Mouse (Mus musculus) heart, adult 18-20 months (tissue): ENCODE data around the gene Kcnn1. TPM values are rescaled to one million over a fixed set of nuclear protein-coding genes. Genes with fewer than 3 reads are reported as not detected.

ENCODE experiments used
- DNase-seq, 2 experiments: peaks; one replicate each; pipeline ENCODE4 v3.0.0; 2021 to 2022; ENCODE audit warnings: mixed read lengths in 1 of 2
- total RNA-seq, 2 experiments: library from RNA; stranded (reverse); gene quantifications; 2 replicates each; pipeline ENCODE4 v1.2.3; 2021

Gene Kcnn1
- total RNA-seq, 2 experiments from 2014 or later = 13.7 to 14.4 TPM

DNA sequence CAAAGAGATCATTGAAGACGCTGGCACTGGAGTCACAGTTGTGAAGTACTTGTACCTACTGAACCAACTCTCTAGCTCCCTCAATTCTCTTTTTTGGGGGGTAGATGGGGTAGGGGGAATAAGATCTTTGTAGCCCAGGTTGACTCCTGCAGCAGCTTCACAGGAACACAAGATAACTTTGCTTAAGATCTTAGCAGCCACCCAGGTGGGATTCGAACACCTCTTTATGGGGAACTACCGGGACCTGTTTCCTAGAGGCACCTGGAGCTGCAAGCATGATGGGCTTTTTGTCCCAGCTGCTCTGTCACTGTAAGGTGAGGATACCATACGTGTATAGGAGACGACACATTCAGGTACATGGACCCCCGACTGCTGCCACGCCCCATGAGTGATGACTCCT lies 3.5 kb upstream of the Kcnn1 start:
- DNase-seq = no peak

DNA sequence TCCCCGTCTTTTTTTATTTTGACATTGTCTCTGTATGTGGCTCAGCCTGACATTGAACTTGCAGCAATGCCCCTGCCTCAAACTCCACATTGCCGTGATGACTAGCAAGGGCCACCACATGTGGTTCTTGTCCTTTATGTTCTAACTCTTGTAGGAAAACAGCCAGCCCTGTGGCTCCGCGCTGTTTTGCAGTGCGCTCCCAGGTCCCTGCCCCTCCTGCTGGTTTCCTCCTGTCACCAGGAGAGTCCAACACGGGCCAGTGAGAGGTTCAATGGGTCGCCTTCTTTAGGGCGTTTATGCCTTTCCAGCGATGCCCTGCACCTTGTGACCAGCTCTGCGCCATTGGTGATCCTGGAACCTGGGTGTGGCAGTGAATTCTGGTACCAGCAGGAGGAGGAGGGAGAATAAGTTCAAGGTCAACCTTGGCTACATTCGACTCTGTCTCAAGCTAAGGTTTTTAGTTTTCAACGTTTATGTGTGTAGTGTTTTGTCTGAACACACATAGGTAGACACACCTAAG lies 3.0 kb upstream of the Kcnn1 start:
- DNase-seq = no peak

DNA sequence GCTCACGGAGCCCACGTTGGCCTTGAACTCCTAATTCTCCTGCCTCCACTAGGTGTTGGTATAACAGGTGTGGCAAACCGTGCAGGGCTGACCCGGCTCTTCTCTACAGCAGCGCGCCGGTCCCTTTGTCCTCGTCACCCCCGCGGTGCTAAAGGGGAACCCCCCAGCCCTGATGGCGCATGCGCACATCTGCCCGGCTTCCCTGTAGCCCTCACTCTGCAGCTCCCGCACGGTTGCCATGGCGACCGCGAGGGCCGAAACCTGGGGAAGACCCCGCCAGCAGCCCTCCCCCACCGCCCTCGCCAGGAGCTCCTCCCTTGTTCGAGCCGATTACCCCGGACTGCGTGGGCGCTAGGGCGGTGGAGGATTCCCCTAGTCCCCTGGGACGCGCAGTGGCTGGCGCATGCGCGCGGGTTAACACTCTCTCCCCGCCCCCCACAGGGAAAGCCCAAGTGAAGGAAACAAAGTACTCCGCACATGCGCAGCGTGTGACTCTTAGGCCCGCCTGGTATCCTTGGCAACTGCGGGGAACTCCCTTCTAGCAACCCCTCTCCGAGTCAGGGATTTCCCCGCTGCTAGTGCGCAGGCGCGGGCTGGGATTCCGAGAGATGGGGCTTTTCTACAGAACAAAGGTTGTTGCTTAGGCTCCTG lies 2.4 kb upstream of the Kcnn1 start:
- DNase-seq = peak; percentile 99 to 100

DNA sequence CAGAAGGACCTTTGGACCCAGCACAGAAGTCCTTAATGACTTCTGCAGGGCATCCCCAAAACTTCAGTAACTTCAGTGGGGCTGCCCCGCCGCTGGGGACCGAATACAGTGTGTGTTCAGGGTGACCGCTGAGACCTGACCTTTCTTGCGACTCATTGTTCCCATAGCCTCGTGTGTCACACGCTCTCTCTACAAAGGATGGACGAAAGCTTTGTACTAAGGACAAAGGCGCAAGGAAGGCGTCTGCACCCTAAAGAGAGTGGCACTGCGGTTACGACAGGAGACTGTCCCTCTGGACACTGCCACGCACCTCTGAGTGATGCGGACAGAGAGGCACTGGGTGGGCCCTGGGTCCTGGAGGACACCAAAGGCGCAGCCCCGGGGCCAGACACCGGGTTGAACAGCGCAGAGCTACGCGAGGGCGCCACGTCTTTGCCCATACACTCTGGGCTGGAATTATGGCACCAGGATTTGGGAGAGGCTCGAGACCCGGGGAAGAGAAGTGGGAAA lies 1.7 kb upstream of the Kcnn1 start:
- peak in 1 of 2 experiments; percentile 63 for DNase-seq

DNA sequence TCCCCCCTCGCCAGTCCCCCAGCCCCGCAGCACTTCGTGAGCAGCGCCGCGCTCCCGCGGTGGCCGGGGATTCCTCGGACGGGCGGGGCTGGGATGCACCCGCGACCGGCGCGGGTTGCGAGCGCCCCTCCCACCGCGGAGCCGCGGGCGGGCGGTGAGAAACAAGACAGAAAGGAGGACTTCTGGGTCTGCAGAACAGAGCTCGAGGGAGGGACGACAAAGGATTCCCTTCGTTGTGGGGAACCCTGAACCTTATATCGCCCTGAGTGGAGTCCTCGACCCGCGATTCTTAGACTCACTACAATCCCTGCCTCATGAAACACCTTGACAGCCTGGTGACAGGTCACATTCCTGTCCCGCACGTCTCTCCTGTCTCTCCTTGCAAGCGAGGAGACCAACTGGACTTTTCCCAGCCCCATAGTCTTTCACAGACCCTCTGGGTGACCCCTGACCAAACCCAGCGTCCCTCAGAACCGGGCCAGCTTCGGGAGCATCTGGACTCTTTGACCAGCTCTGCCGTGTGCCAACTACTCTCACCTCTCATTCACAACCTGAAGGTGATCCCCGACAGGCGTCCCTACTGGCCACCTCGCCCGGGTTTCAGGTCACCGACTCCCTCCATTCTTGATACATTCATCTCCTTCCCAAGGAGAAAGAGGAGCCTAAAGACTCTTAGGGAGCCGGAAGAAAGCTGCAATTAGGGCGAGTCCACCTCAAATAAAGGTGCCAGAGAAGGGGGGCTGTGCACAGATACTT lies 1.1 kb upstream of the Kcnn1 start:
- DNase-seq = peak in 1 of 2 experiments; percentile 44

DNA sequence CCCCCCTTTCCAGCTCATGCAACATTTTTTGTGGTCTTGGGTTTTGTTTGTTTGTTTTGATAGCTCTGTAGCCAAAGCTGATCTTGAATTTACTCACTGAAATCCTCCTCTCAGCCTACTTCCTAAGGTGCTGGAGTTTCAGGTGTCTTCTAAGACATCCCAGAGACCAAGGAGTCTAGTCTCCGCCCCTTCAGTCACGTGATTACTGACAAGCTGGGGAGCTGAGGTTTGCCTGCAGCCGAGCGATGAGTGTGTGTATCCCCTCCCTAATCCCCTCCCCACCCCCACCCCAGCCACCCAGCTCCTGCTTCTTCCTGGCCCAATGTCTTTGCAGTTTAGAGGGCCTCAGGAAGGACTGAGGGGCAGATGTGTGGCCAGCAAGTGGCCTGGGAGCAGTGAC lies 5.5 kb downstream of the Kcnn1 start:
- no peak for DNase-seq

DNA sequence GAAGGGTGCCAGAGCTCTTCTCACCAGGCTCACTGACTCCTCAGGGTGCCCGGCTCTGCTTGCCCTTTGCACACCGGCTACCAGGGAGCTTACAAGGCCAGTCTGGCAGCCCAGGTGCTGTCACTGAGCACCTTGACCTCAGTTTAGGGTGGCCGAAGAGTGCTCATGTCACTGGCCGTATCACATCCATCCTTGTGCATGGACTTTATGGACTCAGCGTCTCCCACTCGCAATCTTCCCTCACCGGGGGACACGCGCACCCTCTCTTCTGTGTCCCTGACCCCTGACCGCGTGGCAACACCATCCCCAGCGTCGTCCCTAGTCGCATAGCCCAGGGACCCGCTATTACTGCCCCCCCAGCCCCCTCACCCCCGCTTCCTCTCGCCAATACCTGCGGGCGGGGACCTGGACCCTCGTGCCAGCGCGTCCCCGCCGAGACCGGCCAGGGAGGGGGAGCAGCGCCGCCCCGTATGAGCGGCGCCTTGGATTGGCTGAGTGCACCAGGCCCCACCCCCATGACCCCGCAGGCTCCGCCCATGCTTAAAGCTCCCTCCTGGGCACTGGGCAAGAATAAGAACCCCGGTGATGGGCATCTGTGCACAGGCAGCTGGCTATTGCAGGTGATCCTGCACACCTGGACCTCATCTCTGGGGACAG lies 6.4 kb downstream of the Kcnn1 start:
- peak; percentile 81 to 84 for DNase-seq

DNA sequence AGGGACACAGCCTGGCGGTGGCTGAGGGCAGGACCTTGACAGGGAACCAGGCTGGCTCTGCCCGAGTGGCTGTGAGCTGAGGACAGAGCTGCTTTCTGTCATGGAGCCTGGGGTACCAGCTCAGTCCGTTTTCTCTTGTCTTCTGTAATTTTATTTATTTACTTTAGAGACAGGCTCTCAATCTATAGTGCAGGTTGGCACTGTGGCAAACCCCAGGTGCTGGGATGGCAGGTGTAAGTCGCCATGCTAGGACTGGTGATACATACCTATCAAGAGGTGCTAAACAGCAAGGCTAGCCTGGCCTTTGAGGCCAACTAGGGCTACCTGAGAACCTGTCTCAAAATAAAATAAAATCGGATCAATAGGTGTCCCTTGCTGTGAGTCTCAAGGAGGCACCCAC lies 7.0 kb downstream of the Kcnn1 start:
- DNase-seq = no peak

DNA sequence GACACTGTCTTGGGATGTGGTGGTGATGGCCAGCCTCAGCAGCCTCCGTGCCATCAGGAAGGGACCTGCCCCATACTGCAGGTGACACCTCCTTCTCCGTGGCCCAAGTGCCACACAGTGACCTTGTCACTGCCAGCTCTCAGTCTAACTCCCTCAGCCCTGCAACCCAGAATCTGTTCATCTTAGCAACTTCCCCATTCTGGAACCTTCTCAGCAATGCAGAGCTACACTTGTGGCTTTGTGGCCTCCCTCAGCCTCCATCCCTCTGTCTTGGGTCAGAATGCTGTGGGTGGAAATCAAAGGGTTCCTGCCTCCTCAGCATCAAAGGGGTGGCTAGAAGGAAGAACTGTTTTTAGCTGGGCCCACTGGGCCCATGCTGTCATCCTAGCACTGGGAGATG lies 9.2 kb downstream of the Kcnn1 start:
- no peak for DNase-seq

DNA sequence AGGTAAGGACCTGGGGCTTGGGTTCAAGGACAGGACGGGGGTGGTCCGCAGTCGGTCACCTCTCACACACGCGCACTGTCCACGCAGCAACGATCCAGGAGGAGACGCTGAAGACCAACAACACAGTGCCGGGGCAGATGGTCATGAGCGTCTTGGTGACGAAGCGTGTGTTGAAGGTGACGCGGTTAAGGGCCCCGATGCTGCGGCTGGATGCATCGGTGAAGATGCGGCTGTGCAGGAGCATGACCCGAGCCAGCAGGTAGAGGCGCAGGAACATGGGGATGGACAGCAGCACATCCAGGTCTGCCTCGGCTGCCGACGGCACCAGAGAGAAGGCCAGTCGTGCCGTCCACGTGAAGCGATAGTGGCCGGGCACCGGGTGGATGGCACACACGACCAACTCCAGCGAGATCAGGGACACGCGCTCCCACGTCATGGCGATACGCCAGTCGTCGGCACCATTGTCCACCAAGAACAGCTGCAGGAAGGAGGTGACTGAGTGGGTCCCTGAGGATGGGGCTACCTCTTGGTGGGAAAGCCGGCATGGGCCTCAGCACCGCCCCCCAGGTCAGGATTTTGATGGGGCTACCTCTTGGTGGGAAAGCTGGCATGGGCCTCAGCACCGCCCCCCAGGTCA lies 10.3 kb downstream of the Kcnn1 start:
- no peak for DNase-seq

DNA sequence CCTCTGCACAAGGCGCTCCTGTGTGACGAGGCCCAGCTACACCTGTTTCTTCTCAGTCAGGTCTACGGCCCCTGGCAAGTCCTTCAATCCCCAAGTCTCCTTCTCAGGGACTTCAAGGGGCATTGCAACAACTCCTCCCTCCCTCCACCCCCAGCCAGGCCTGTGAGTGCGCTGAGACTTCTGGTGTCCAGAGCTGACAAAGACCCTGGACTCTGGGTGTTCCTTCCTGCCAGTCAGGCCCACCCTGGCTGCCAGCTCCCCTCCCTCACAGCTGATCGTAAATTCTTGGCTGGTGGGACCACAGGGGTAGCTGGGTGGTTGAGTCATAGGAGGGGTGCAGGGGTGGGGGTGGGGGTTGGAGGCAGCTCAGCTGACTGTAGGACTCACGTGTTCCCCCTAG lies 11.2 kb downstream of the Kcnn1 start:
- DNase-seq = no peak

DNA sequence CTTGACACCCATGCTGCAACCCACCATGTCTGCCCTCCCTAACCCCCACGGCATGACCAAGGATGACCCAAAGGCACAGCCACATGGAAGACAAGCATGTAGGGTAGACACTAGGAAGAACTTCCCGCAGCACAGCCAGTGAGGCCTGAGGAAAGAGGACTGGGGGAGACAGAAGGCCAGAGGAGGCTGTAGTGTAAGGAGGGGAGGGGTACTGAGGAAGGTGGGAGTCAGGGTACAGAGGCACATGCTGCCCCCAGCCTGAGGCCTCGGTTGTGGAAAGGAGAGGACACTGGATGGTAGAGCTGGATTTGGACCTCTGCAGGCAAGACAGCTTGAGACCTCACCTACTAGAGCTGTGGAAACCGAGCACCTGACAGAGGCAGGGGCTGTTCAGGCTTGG lies 12.1 kb downstream of the Kcnn1 start:
- no peak for DNase-seq

DNA sequence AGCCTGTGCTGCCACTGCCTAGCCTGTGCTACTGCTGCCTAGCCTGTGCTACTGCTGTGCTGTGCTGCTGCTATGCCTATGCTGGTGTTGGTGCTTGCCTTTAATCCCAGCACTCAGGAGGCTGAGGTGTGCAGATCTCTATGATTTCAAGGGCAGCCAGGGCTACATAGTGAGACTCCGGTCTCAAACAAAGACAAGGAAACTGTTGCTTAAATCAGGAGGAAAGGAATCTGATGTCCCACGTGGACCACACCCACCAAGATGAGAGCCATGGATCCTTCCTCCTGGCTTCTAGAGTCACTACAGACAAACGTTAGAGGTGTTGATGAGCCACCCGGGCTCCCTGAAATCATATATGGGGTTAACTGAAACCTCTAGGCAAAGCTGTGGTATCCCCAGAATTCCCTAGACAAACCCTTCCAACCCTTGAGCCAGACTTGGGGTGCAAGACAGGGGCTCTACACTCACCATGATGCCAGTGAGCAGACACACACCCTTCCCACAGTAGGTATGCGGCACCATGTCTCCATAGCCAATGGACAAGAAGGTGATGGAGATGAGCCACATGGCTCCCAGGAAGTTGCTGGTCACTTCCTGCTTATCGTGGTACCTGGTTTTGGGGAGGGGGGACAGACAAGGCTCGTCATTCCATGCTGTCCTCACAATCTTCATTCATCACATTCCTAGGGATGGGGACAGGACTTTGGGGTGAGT lies 12.8 kb downstream of the Kcnn1 start:
- DNase-seq = no peak

DNA sequence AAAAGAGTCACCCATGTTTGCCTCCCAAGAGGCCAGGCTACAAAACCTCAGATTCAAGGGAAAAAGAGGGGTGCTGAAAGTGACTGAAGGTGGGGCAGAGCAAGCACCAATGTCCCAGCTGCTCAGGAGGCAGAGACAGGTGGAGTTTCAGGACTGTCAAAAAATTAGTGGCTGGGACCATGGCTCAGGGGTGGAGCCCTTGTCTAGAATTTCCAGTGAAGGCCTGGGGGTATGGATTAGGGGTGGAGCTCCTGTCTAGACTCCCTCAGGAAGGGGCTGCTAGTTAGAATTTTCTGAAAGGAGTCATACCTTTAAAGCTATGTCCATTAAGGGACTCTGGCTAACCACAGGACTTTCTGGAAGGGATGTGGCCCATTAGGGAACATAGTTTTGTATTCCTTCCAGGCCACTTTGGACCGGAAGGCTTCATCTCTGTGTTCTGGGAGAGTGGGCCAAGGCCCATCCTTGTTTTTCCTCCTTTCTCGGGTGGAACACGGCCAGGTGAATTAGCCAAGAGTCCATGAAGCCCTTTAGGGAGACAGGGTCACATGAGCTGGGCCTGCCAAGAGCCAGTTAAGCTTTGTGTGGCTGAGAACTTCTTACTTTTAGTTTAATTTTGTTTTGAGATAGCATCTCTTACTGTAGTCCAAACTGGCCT lies 13.6 kb downstream of the Kcnn1 start:
- DNase-seq = peak; percentile 75 to 86

DNA sequence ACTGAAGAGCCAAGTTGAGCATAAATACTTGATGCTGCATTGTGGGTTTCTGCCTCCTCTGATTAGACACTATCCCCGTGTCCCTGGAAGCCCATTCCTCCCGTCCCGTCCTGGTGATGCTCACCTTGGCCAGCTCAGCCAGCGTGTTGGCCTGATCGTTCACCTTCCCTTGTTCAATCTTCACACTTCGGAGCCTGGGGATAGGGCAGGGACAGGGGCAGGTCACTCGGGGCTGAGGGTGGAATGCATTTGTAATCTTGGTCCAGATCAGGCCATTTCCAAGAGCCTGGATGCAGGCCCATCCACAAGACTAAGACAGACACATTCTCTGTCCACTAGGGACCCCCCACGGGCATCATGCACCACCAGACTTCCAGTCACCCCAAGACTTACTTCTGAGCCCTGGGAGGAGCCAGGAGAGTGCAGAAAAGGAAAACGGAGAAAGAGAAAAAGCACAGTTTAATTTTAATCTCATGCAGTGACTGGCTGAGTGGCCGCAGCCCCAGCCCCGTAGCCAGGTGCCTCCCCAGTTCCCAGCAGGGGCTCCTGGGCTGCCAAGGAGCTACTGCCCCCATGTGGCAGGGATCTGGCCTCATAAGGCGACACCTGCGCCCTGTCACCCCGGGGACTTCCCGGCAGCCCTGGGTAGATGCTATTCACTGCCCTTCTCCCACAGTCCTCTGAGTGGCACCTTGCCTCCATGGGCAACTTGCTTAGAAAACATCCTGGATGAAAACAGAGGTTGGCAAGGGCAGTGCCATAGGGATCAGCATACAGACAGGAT lies 16.5 kb downstream of the Kcnn1 start:
- no peak for DNase-seq

DNA sequence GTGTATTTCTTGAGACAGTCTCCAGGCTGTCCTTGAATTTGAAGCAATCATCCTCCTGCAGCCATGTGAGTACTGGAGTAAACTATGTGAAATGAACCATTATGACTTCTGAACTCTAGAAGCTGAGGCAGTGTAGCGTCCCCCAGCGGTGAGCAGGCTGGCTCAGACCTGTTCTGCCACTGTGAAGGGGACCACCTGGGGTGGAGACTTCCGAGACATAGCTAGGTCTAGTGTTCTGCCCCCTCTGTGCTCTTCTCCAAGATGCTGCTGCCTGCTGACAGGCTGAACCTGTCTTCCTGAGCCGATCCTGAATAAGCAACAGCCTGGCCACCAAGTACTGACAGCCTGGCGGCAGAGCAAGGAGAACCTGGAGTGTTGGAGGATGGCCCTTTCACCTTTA lies 17.9 kb downstream of the Kcnn1 start:
- DNase-seq = no peak

DNA sequence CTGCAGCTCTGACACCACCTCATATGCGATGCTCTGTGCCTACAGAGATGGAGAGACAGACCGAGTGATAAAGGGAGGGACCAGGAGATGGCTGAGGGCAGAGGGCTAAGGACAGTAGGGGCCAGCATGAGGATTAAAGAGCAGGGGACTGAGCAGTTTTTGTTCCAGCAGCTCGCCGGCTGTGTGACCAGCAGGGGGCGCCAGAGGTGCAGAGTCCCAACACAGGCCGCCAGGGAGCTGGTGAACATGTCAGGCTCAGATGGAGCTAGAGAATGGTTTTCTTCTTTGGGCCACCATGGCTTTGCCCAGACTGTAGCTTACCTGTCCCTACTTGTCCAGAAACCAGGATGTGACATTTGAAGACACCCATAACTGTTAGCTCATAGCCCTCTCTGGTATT lies 18.5 kb downstream of the Kcnn1 start:
- DNase-seq = peak; percentile 85 to 95

DNA sequence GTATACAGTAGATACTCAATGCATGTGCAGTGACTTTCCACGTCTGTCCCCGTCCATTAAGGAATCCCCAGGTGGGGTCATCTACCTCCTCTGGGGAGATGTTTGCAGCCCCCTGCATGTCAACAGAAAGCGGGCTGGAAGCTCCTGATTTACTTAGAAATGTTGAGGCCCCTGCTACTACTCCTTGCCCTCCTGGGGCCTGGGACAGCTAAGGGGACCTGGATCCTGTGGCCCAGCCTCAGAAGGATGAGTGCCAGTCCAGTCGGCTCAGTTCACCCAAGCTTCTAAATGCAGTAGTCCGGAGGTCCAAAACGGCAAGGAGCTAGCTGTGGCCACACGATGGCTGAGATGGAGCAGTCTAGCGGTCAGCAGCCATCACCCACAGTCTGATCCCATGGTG lies 19.1 kb downstream of the Kcnn1 start:
- DNase-seq = no peak

DNA sequence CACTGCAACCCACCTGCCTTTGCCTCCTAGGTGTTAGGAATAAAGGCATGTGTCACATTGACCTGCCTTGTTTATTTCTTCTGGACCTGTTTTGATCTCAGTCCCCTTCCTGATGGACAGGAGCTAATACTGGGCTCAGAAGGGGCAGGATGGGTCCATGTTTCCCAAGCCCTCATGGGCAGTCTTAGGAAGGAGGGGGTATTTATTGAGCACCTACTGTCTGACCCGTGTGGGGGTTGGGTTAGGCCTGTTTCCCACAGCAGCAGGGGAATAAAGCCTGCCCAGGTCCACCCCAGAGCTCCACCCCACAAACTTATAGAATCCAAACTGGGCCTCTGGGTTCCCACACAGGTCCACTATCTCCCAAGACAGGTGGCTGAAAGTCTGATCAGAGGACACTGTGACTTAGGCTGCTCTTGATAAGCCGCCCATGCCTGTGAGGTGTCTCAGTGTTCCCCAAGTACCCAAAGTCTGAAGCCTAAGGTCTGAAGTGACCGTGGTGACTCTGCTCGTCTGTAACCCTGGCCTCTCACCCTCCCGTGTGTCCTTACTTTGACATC lies 19.8 kb downstream of the Kcnn1 start:
- DNase-seq = no peak

DNA sequence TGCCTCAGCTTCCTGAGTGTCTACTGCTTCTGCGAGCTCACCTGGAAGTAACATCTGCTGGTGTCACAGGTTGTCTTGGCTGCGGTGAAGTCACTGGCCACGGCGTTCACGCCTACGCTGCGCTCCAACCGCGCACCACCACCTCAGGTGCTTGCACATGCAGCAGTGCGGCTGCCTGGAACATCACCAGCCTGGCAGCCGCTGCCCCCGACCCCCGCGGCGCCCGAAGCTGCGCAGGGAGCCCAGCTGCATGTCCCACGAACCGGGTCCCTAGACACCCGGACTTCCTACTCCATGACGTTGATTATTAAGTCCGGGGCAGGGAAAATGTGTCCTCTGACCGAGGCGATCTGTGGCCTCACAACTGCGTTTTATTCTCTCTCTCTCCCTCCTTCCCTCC lies 20.6 kb downstream of the Kcnn1 start:
- no peak for DNase-seq
